Mouse (Mus musculus) T-helper 2 cell (primary cell): Measurements from ENCODE around the gene Frk.
"Not testable (repeated sequence)": the region's sequence is repeated elsewhere in the genome, so short reads cannot be mapped to it uniquely, and the experiment has no call there.

Experiments
- in situ Hi-C: fragments of 300-600 bp; cut with MboI, MseI; formaldehyde crosslinking; loops from one replicate; pipeline ENCODE4 v1.15.1; 2025; ENCODE audit warnings: high pct_unique_total_duplicates

The Frk gene

GRCm38 (mm10) chr10:34483297-34484013, at the start of gene Frk:
Frk (plus strand) TSS chr10:34483399.
- in situ Hi-C loops = no loop called here

GRCm38 (mm10) chr10:34434191-34434590, 49.0 kb upstream of the Frk start:
- in situ Hi-C loops = not testable (repeated sequence)

GRCm38 (mm10) chr10:34449469-34449868, 33.7 kb upstream of the Frk start:
- in situ Hi-C loops = no loop called here

- in situ Hi-C loops = no loop called here
Observed at GRCm38 (mm10) chr10:34461451-34461850, 21.7 kb upstream of the Frk start.

GRCm38 (mm10) chr10:34464321-34464720, 18.9 kb upstream of the Frk start:
- in situ Hi-C loops = no loop called here

- in situ Hi-C loops = no loop called here
Observed at GRCm38 (mm10) chr10:34469037-34469436, 14.2 kb upstream of the Frk start.

GRCm38 (mm10) chr10:34479942-34480455, 3.2 kb upstream of the Frk start:
- in situ Hi-C loops = no loop called here

GRCm38 (mm10) chr10:34484014-34484411, 814 bp downstream of the Frk start:
- in situ Hi-C loops = no loop called here

- in situ Hi-C loops = no loop called here
Observed at GRCm38 (mm10) chr10:34485079-34485478, 1.9 kb downstream of the Frk start.

- in situ Hi-C loops = no loop called here
Observed at GRCm38 (mm10) chr10:34507807-34508206, 24.6 kb downstream of the Frk start.

- in situ Hi-C loops = no loop called here
Observed at GRCm38 (mm10) chr10:34508593-34508992, 25.4 kb downstream of the Frk start.

- in situ Hi-C loops = no loop called here
Observed at GRCm38 (mm10) chr10:34509256-34509655, 26.1 kb downstream of the Frk start.

- in situ Hi-C loops = no loop called here
Observed at GRCm38 (mm10) chr10:34511192-34511591, 28.0 kb downstream of the Frk start.

GRCm38 (mm10) chr10:34512551-34512950, 29.4 kb downstream of the Frk start:
- in situ Hi-C loops = no loop called here

- in situ Hi-C loops = no loop called here
Observed at GRCm38 (mm10) chr10:34525598-34525997, 42.4 kb downstream of the Frk start.

- in situ Hi-C loops = no loop called here
Observed at GRCm38 (mm10) chr10:34531766-34532165, 48.6 kb downstream of the Frk start.

- in situ Hi-C loops = no loop called here
Observed at GRCm38 (mm10) chr10:34532507-34532906, 49.3 kb downstream of the Frk start.

GRCm38 (mm10) chr10:34540687-34541086, 57.5 kb downstream of the Frk start:
- in situ Hi-C loops = no loop called here

- in situ Hi-C loops = no loop called here
Observed at GRCm38 (mm10) chr10:34541717-34542490, 58.7 kb downstream of the Frk start.

- in situ Hi-C loops = loop anchor here (25.0 kb wide), 1 partner anchor 1663 kb away; the partner anchor contains the start of gene Nkain2
Observed at GRCm38 (mm10) chr10:34550612-34551011, 67.4 kb downstream of the Frk start.

- in situ Hi-C loops = loop anchor here (25.0 kb wide), 1 partner anchor 1664 kb away; the partner anchor contains the start of gene Nkain2
Observed at GRCm38 (mm10) chr10:34551636-34552035, 68.4 kb downstream of the Frk start.

- in situ Hi-C loops = loop anchor here (25.0 kb wide), 1 partner anchor 1676 kb away; the partner anchor contains the start of gene Nkain2
Observed at GRCm38 (mm10) chr10:34563518-34564176, 80.4 kb downstream of the Frk start.
